Mouse (Mus musculus): ENCODE measurements at regions not wholly inside any gene's neighbourhood (a gene's known extent, or its start where the extent isn't known, plus 50 kb on each side); places are given as distances from the start of the nearest gene placed in this dataset.

GRCm38 (mm10) chr10:87351079-87351399, 142.4 kb downstream of the Ascl1 start:
- Histone ChIP-seq H3K36me3 (ENCODE audit: control insufficient read depth, insufficient read depth, low read length, poor library complexity, severe bottlenecking) (no peaks in the 10 kb centered on the region), H3K4me3 (ENCODE audit: insufficient read depth in 1 of 2, low read depth in 1 of 2, low read length in 2 of 2, poor library complexity in 1 of 2, severe bottlenecking in 1 of 2) (no peak overlapping the region), H3K27ac (ENCODE audit: insufficient read depth, low read depth, low read length, poor library complexity, severe bottlenecking) (no peak overlapping the region), H3K9me3 (ENCODE audit: control insufficient read depth, insufficient read depth, low read depth, low read length) (no peaks in the 10 kb centered on the region), H3K9ac (ENCODE audit: insufficient read depth, low read depth, low read length, poor library complexity, severe bottlenecking) (no peak overlapping the region), H3K4me1 (ENCODE audit: control insufficient read depth in 2 of 2, insufficient read depth in 2 of 2, low read length in 2 of 2, poor library complexity in 1 of 2) (no peaks in the 10 kb centered on the region)
- in situ Hi-C loops (cut with MboI; ENCODE audit: low sequenced_read_pairs in 2 of 2, unreplicated experiment in 2 of 2) = no loop called here
- DNase-seq (ENCODE audit: low read depth, low spot score) = no peak
- TF ChIP-seq ZNF384 (IDR thresholded peaks at IDR 0.05; ENCODE audit: low read depth, low read length) = no peak
- no peak for TF ChIP-seq CHD2 (IDR thresholded peaks at IDR 0.05; ENCODE audit: low read depth, low read length)
- TF ChIP-seq ZC3H11A (IDR thresholded peaks at IDR 0.05; ENCODE audit: borderline replicate concordance, low read depth, low read length) = no peak
- no peak for TF ChIP-seq HCFC1 (IDR thresholded peaks at IDR 0.05; ENCODE audit: borderline replicate concordance, insufficient read depth, low read length)
- no peak for TF ChIP-seq MAFK (IDR thresholded peaks at IDR 0.05; ENCODE audit: insufficient read depth, low read depth, low read length)

GRCm38 (mm10) chr10:87335176-87335575, 158.3 kb downstream of the Ascl1 start:
- H3K27ac ChIP-seq (ENCODE audit: insufficient read depth, low read depth, low read length, poor library complexity, severe bottlenecking) = no peak overlapping the region
- H3K9me3 ChIP-seq (ENCODE audit: control insufficient read depth, insufficient read depth, low read depth, low read length) = no peaks in the 10 kb centered on the region
- no peak for DNase-seq (ENCODE audit: low read depth, low spot score)
- H3K4me1 ChIP-seq (ENCODE audit: control insufficient read depth in 2 of 2, insufficient read depth in 2 of 2, low read length in 2 of 2, poor library complexity in 1 of 2) = no peaks in the 10 kb centered on the region
- no peak overlapping the region for H3K4me3 ChIP-seq (ENCODE audit: insufficient read depth in 1 of 2, low read depth in 1 of 2, low read length in 2 of 2, poor library complexity in 1 of 2, severe bottlenecking in 1 of 2)
- TF ChIP-seq ZNF384 (IDR thresholded peaks at IDR 0.05; ENCODE audit: low read depth, low read length) (no peak), MAFK (IDR thresholded peaks at IDR 0.05; ENCODE audit: insufficient read depth, low read depth, low read length) (no peak), CHD2 (IDR thresholded peaks at IDR 0.05; ENCODE audit: low read depth, low read length) (no peak), HCFC1 (IDR thresholded peaks at IDR 0.05; ENCODE audit: borderline replicate concordance, insufficient read depth, low read length) (no peak), ZC3H11A (IDR thresholded peaks at IDR 0.05; ENCODE audit: borderline replicate concordance, low read depth, low read length) (no peak)
- H3K36me3 ChIP-seq (ENCODE audit: control insufficient read depth, insufficient read depth, low read length, poor library complexity, severe bottlenecking) = no peaks in the 10 kb centered on the region
- in situ Hi-C loops (cut with MboI; ENCODE audit: low sequenced_read_pairs in 2 of 2, unreplicated experiment in 2 of 2) = no loop called here
- no peak overlapping the region for H3K9ac ChIP-seq (ENCODE audit: insufficient read depth, low read depth, low read length, poor library complexity, severe bottlenecking)

DNA sequence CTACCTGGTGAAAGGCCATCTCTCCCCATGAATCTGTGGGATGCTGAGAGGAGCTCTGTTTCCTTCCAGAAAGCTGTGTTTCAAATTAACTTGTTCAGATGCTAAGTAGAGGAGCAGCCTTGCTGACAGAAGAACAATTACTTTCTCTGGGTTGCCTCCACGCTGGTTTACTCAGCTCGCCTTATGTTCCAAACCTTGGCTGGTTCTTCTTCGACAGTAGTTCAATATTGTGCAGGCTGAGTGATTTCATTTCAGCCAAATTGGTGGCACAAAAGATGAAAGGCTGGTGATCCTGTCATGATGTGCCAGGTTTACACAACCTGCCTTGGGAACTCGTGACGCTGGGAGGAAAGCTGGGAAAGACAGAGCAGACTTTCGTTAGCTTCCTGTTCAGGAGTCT, 160.1 kb downstream of the Ascl1 start:
- no peak overlapping the region for H3K4me3 ChIP-seq (ENCODE audit: insufficient read depth in 1 of 2, low read depth in 1 of 2, low read length in 2 of 2, poor library complexity in 1 of 2, severe bottlenecking in 1 of 2)
- no peak for TF ChIP-seq HCFC1 (IDR thresholded peaks at IDR 0.05; ENCODE audit: borderline replicate concordance, insufficient read depth, low read length)
- TF ChIP-seq CHD2 (IDR thresholded peaks at IDR 0.05; ENCODE audit: low read depth, low read length) = no peak
- TF ChIP-seq ZNF384 (IDR thresholded peaks at IDR 0.05; ENCODE audit: low read depth, low read length) = no peak
- no peak for TF ChIP-seq MAFK (IDR thresholded peaks at IDR 0.05; ENCODE audit: insufficient read depth, low read depth, low read length)
- no peak for TF ChIP-seq ZC3H11A (IDR thresholded peaks at IDR 0.05; ENCODE audit: borderline replicate concordance, low read depth, low read length)
- no peaks in the 10 kb centered on the region for H3K9me3 ChIP-seq (ENCODE audit: control insufficient read depth, insufficient read depth, low read depth, low read length)
- no peak overlapping the region for H3K27ac ChIP-seq (ENCODE audit: insufficient read depth, low read depth, low read length, poor library complexity, severe bottlenecking)
- H3K4me1 ChIP-seq (ENCODE audit: control insufficient read depth in 2 of 2, insufficient read depth in 2 of 2, low read length in 2 of 2, poor library complexity in 1 of 2) = no peaks in the 10 kb centered on the region
- no peaks in the 10 kb centered on the region for H3K36me3 ChIP-seq (ENCODE audit: control insufficient read depth, insufficient read depth, low read length, poor library complexity, severe bottlenecking)
- no peak for DNase-seq (ENCODE audit: low read depth, low spot score)
- no peak overlapping the region for H3K9ac ChIP-seq (ENCODE audit: insufficient read depth, low read depth, low read length, poor library complexity, severe bottlenecking)
- in situ Hi-C loops (cut with MboI; ENCODE audit: low sequenced_read_pairs in 2 of 2, unreplicated experiment in 2 of 2) = no loop called here

DNA sequence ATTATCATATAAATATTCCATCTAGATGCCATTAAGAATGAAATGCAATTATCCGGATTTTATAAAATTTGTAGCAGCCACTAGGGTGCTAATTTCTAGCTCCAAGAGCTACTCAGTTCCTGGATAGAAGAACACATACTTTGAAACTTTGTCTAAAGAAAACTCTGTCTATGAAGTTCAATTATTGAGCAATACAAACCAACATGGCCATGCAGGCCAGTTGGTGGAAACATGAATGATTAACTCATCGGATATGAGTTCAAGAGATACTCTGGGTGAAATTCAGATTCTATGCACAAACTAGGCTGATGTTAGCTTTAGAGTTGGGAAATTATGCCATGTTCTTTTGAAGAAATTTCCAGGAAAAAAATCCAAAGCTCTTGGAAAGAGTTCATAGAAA, 164.0 kb downstream of the Ascl1 start:
- Histone ChIP-seq H3K27ac (ENCODE audit: insufficient read depth, low read depth, low read length, poor library complexity, severe bottlenecking) (no peak overlapping the region), H3K9ac (ENCODE audit: insufficient read depth, low read depth, low read length, poor library complexity, severe bottlenecking) (no peak overlapping the region), H3K9me3 (ENCODE audit: control insufficient read depth, insufficient read depth, low read depth, low read length) (no peaks in the 10 kb centered on the region), H3K36me3 (ENCODE audit: control insufficient read depth, insufficient read depth, low read length, poor library complexity, severe bottlenecking) (no peaks in the 10 kb centered on the region), H3K4me3 (ENCODE audit: insufficient read depth in 1 of 2, low read depth in 1 of 2, low read length in 2 of 2, poor library complexity in 1 of 2, severe bottlenecking in 1 of 2) (no peak overlapping the region), H3K4me1 (ENCODE audit: control insufficient read depth in 2 of 2, insufficient read depth in 2 of 2, low read length in 2 of 2, poor library complexity in 1 of 2) (no peaks in the 10 kb centered on the region)
- TF ChIP-seq ZNF384 (IDR thresholded peaks at IDR 0.05; ENCODE audit: low read depth, low read length) = no peak
- no peak for TF ChIP-seq MAFK (IDR thresholded peaks at IDR 0.05; ENCODE audit: insufficient read depth, low read depth, low read length)
- no peak for TF ChIP-seq HCFC1 (IDR thresholded peaks at IDR 0.05; ENCODE audit: borderline replicate concordance, insufficient read depth, low read length)
- no peak for TF ChIP-seq CHD2 (IDR thresholded peaks at IDR 0.05; ENCODE audit: low read depth, low read length)
- TF ChIP-seq ZC3H11A (IDR thresholded peaks at IDR 0.05; ENCODE audit: borderline replicate concordance, low read depth, low read length) = no peak
- no peak for DNase-seq (ENCODE audit: low read depth, low spot score)
- in situ Hi-C loops (cut with MboI; ENCODE audit: low sequenced_read_pairs in 2 of 2, unreplicated experiment in 2 of 2) = no loop called here

DNA sequence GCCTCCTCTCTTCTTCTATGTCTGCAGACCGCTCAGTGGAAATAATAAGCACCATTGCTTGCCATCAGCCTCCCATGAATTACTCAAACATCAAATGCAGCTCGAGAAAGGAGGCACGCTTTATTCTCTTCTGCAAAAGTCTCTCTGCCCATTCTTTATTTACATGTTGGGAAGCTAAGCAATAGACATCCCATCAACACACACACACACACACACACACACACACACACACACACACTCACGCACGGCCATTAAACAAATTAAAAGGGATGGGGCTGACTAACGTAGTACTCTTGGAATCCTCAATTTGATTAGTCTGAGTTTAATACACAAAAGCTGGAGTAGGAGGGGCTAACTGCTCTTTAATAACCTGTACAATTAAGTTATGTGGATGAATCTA, 167.7 kb downstream of the Ascl1 start:
- no peaks in the 10 kb centered on the region for H3K4me1 ChIP-seq (ENCODE audit: control insufficient read depth in 2 of 2, insufficient read depth in 2 of 2, low read length in 2 of 2, poor library complexity in 1 of 2)
- no peak overlapping the region for H3K4me3 ChIP-seq (ENCODE audit: insufficient read depth in 1 of 2, low read depth in 1 of 2, low read length in 2 of 2, poor library complexity in 1 of 2, severe bottlenecking in 1 of 2)
- H3K27ac ChIP-seq (ENCODE audit: insufficient read depth, low read depth, low read length, poor library complexity, severe bottlenecking) = no peak overlapping the region
- TF ChIP-seq MAFK (IDR thresholded peaks at IDR 0.05; ENCODE audit: insufficient read depth, low read depth, low read length) (no peak), ZNF384 (IDR thresholded peaks at IDR 0.05; ENCODE audit: low read depth, low read length) (no peak), CHD2 (IDR thresholded peaks at IDR 0.05; ENCODE audit: low read depth, low read length) (no peak), HCFC1 (IDR thresholded peaks at IDR 0.05; ENCODE audit: borderline replicate concordance, insufficient read depth, low read length) (no peak), ZC3H11A (IDR thresholded peaks at IDR 0.05; ENCODE audit: borderline replicate concordance, low read depth, low read length) (no peak)
- no peaks in the 10 kb centered on the region for H3K9me3 ChIP-seq (ENCODE audit: control insufficient read depth, insufficient read depth, low read depth, low read length)
- H3K36me3 ChIP-seq (ENCODE audit: control insufficient read depth, insufficient read depth, low read length, poor library complexity, severe bottlenecking) = no peaks in the 10 kb centered on the region
- in situ Hi-C loops (cut with MboI; ENCODE audit: low sequenced_read_pairs in 2 of 2, unreplicated experiment in 2 of 2) = no loop called here
- no peak overlapping the region for H3K9ac ChIP-seq (ENCODE audit: insufficient read depth, low read depth, low read length, poor library complexity, severe bottlenecking)
- DNase-seq (ENCODE audit: low read depth, low spot score) = no peak
